Comparison of ENCODE assay signal across 30 mouse cellular contexts in genomic region chr10:127691053-127691452, GRCm38 (mm10). TPM values are rescaled to one million over a fixed set of nuclear protein-coding genes. Genes with fewer than 3 reads are reported as not detected.
DNase-seq lines count a peak whose midpoint lies in the region; TF ChIP-seq lines count a peak whose summit lies in the region.
"Had no signal": no experiment of that assay in that cellular context is flagged by ENCODE, and none has a peak within 500 bp of the region (broad histone marks: within the 10 kb centered on the region; RNA-seq: fewer than 3 reads in every experiment).

No protein-coding gene starts in this region.

- H3K36me3 ChIP-seq in E14TG2a.4 (ENCODE audit: insufficient read depth, low read length), result peaks cover 69% of the 10 kb centered on the region
- H3K36me3 ChIP-seq in ES-Bruce4 (ENCODE audit: control insufficient read depth, insufficient read depth, low read length, poor library complexity, severe bottlenecking), result peaks cover 15% of the 10 kb centered on the region

- no peak for TF ChIP-seq EP300 in ES-Bruce4 (IDR thresholded peaks at IDR 0.05; ENCODE audit: insufficient read depth, low read depth, low read length)

- H3K9me3 ChIP-seq in E14TG2a.4 (ENCODE audit: low read length) (no peaks in the 10 kb centered on the region), ES-Bruce4 (replicated peaks; ENCODE audit: control insufficient read depth, insufficient read depth, low read length, poor library complexity, severe bottlenecking) (no peaks in the 10 kb centered on the region)
- H3K9me3 ChIP-seq: forebrain, embryonic 13.5 days; heart, embryonic 13.5 days; limb, embryonic 12.5 days; liver, embryonic 13.5 days had no signal

- no peak for TF ChIP-seq POLR2A in ES-Bruce4 (IDR thresholded peaks at IDR 0.05; ENCODE audit: insufficient read depth, low read length)

- H3K27me3 ChIP-seq in E14TG2a.4 (ENCODE audit: insufficient read depth, low read length), result no peaks in the 10 kb centered on the region
- no peaks in the 10 kb centered on the region for H3K27me3 ChIP-seq in ES-Bruce4 (ENCODE audit: control insufficient read depth, insufficient read depth, low read length, poor library complexity, severe bottlenecking)
- H3K27me3 ChIP-seq: forebrain, embryonic 13.5 days; heart, embryonic 13.5 days; limb, embryonic 12.5 days; liver, embryonic 13.5 days had no signal

- H3K9ac ChIP-seq in ES-Bruce4 (ENCODE audit: low read depth, poor library complexity, severe bottlenecking), result no peak overlapping the region
- H3K9ac ChIP-seq: forebrain, embryonic 13.5 days; heart, embryonic 13.5 days; limb, embryonic 12.5 days; liver, embryonic 13.5 days had no signal

- no peak for DNase-seq in left cerebral cortex, adult 2 months (ENCODE audit: extremely low spot score in 1 of 2, low spot score in 2 of 2)
- DNase-seq in left cerebral cortex, adult 8-10 months (ENCODE audit: low spot score in 2 of 2), result no peak
- DNase-seq in ZHBTc4 (ENCODE audit: low read depth, low spot score), result peak; percentile 63
- no peak for DNase-seq in frontal cortex, postnatal 10 days (ENCODE audit: low spot score in 2 of 2)
- no peak for DNase-seq in embryo, embryonic 9.5 days (ENCODE audit: extremely low spot score)
- DNase-seq in spleen, adult 18-20 months, result no peak
- DNase-seq: adrenal gland, postnatal 25 days; cerebellum, adult 11 months; cerebellum, postnatal 14 days; embryo, embryonic 11 days; gastrocnemius, postnatal 14 days; heart, adult 2 months; heart, postnatal 14 days; kidney, adult 18-20 months; kidney, postnatal 10 days; liver, embryonic 13.5 days; right cerebral cortex, adult 18-20 months; right cerebral cortex, postnatal 4 days; thymus, postnatal 25 days had no signal

- intact Hi-C loops in left cerebral cortex, adult 2 months (cut with DNase I), result no loop called here

- no peak overlapping the region for H3K4me3 ChIP-seq in left cerebral cortex, adult 2 months
- H3K4me3 ChIP-seq in E14TG2a.4 (replicated peaks; ENCODE audit: low read length) (no peak overlapping the region), ES-Bruce4 (ENCODE audit: low read depth, low read length) (no peak overlapping the region)
- H3K4me3 ChIP-seq: forebrain, embryonic 13.5 days; heart, adult 2 months; heart, embryonic 13.5 days; limb, embryonic 12.5 days; liver, embryonic 13.5 days had no signal

- peak; percentile 3; the same call in 1 of the 2 replicates for TF ChIP-seq CTCF in left cerebral cortex, adult 2 months (IDR thresholded peaks at IDR 0.05)
- peak; percentile 70 for TF ChIP-seq CTCF in E14TG2a.4 (conservative IDR thresholded peaks at IDR 0.05; ENCODE audit: low read length)
- peak; percentile 52 for TF ChIP-seq CTCF in ES-Bruce4 (IDR thresholded peaks at IDR 0.05; ENCODE audit: low read depth, low read length)

- no peak overlapping the region for H3K27ac ChIP-seq in left cerebral cortex, adult 2 months
- H3K27ac ChIP-seq in ES-Bruce4 (ENCODE audit: insufficient read depth, low read length), result no peak overlapping the region
- H3K27ac ChIP-seq: forebrain, embryonic 13.5 days; heart, adult 2 months; heart, embryonic 13.5 days; hindbrain, postnatal 0 days; limb, embryonic 12.5 days; liver, embryonic 13.5 days; macrophage had no signal

- H3K4me1 ChIP-seq in E14TG2a.4 (replicated peaks; ENCODE audit: low read depth, low read length) (0 out of 2 replicates have a peak, but pooled peaks cover under 1% of the 10 kb centered on the region), ES-Bruce4 (ENCODE audit: control insufficient read depth, insufficient read depth, low read length) (no peaks in the 10 kb centered on the region)
- H3K4me1 ChIP-seq: forebrain, embryonic 13.5 days; limb, embryonic 12.5 days had no signal

RNA-seq across cellular contexts. Expression of gene Myo1a, which starts 13.9 kb away (rescaled TPM):
- total RNA-seq in left cerebral cortex, adult 2 months (2021), result 1 to 10 TPM; 1.2 to 1.4 TPM
- 1 to 10 TPM in 2 of 4 experiments, under 1 TPM in 2; 0.59 to 1.2 (median 0.94) TPM for total RNA-seq in left cerebral cortex, adult 8-10 months (2022)
- polyA plus RNA-seq in ES-Bruce4 (2011; ENCODE audit: insufficient read depth, insufficient read length, low read depth, missing spikeins), result 0.34 and 0.72 TPM in 2 replicates
- polyA plus RNA-seq: macrophage had no signal

RNA-seq across cellular contexts. Expression of gene Nab2, which starts 22.7 kb away (rescaled TPM):
- total RNA-seq in left cerebral cortex, adult 2 months (2021), result 10 to 100 TPM; 44.9 to 67.4 TPM
- 10 to 100 TPM; 36.5 to 55.0 (median 45.5) TPM for total RNA-seq in left cerebral cortex, adult 8-10 months (2022)
- polyA plus RNA-seq in ES-Bruce4 (2011; ENCODE audit: insufficient read depth, insufficient read length, low read depth, missing spikeins), result 5.5 and 8.1 TPM in 2 replicates

RNA-seq across cellular contexts. Expression of gene Nemp1, which starts 24.4 kb away (rescaled TPM):
- total RNA-seq in left cerebral cortex, adult 2 months (2021), result 1 to 10 TPM; 4.1 to 4.7 TPM
- total RNA-seq in left cerebral cortex, adult 8-10 months (2022), result 1 to 10 TPM; 4.7 to 6.1 (median 5.1) TPM
- 22.0 and 22.3 TPM in 2 replicates for polyA plus RNA-seq in ES-Bruce4 (2011; ENCODE audit: insufficient read depth, insufficient read length, low read depth, missing spikeins)

RNA-seq across cellular contexts. Expression of gene Tac2, which starts 33.2 kb away (rescaled TPM):
- total RNA-seq in left cerebral cortex, adult 2 months (2021), result 10 to 100 TPM; 13.9 to 14.9 TPM
- total RNA-seq in left cerebral cortex, adult 8-10 months (2022), result 10 to 100 TPM; 13.0 to 20.5 (median 16.5) TPM
- not detected in 2 replicates for polyA plus RNA-seq in ES-Bruce4 (2011; ENCODE audit: insufficient read depth, insufficient read length, low read depth, missing spikeins)
- total RNA-seq: adrenal gland, postnatal 25 days; gastrocnemius, postnatal 14 days; heart, adult 2 months; heart, postnatal 14 days had no signal
- polyA plus RNA-seq: C2C12; embryonic facial prominence, embryonic 14.5 days; heart, adult 2 months; hindbrain, embryonic 11.5 days; lung, embryonic 16.5 days; macrophage had no signal

RNA-seq across cellular contexts. Expression of gene Stat6, which starts 48.3 kb away (rescaled TPM):
- 10 to 100 TPM; 11.4 to 12.9 TPM for total RNA-seq in left cerebral cortex, adult 2 months (2021)
- 10 to 100 TPM; 13.5 to 17.1 (median 15.0) TPM for total RNA-seq in left cerebral cortex, adult 8-10 months (2022)
- 28.2 and 32.9 TPM in 2 replicates for polyA plus RNA-seq in ES-Bruce4 (2011; ENCODE audit: insufficient read depth, insufficient read length, low read depth, missing spikeins)

Comparison
In these comparisons a context has a peak if more than half of its experiments do, and no peak if none do; other contexts are left out.
1. CTCF ChIP-seq: peak in every context shown above with its lines; median percentile 70 in E14TG2a.4; 52 in ES-Bruce4; 3 in left cerebral cortex, adult 2 months.